Mouse (Mus musculus): Measurements from ENCODE around the gene Pkd2l1.

Pkd2l1 gene

GRCm38 (mm10) chr19:44106831-44107660 is 85.2 kb downstream of the Pkd2l1 start, which contains the start of gene Chuk:
Gene Chuk (minus strand): TSS chr19:44107480.
- DNase-seq = peak; percentile 92 to 94

- no peak for DNase-seq
These were observed 87.8 kb downstream of the Pkd2l1 start for GRCm38 (mm10) chr19:44104393-44104792.

GRCm38 (mm10) chr19:44103001-44103400 is 89.2 kb downstream of the Pkd2l1 start:
- DNase-seq = no peak

GRCm38 (mm10) chr19:44100840-44101239 is 91.4 kb downstream of the Pkd2l1 start:
- DNase-seq = no peak
